Mouse (Mus musculus): ENCODE data around the gene Rabepk. TPM values are rescaled to one million over a fixed set of nuclear protein-coding genes. Genes with fewer than 3 reads are reported as not detected.

Gene Rabepk
- polyA plus RNA-seq, 1 experiment = 59.9 TPM

DNA sequence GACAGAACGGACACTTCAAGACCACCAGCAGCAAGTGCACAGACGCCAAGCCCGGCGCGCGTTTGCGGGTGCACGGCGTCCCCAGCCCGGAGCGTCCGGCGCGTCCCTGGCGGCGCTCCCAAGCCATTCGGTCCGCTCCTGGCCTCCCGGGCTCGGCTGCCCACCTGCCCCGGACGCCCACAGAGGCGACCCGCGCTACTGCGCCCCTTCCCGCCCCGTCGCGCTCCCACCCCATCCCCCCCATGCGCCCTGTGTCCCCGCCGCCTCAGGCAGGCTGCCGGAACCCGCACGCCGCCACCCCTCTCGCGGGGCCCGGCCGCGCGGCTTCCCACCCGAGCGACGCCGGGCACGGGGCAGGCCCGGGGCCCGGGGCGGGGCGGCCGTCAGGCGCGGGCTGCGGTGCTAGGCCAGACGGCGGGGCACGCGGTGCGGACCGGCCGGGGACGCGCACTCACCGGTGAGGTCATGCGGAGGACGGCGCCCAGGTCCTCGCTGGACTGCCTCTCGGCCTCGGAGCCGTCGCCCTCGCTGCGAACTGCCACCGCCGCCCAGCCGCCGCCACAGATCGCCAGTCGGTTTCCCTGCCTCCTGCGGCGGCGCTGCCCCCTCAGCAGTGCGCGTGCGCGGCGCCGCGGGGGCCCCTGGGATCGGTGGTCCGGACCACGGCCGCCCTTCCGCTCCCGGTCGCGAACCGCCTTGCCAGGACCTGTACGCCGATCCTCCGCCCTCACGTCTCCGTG, 45.7 kb downstream of the Rabepk start:
- Histone ChIP-seq H3K79me3 (ENCODE audit: low read depth) (peaks cover 45% of the 10 kb centered on the region), H3ac (ENCODE audit: control insufficient read depth, insufficient read length, low read depth) (peak overlapping the region; percentile 92), H3K4me3 (ENCODE audit: insufficient read depth, poor library complexity, severe bottlenecking) (peak overlapping the region; percentile 90), H3K36me3 (ENCODE audit: control insufficient read depth, insufficient read depth) (peaks cover 4% of the 10 kb centered on the region), H3K27me3 (ENCODE audit: control insufficient read depth, insufficient read depth, insufficient read length) (no peaks in the 10 kb centered on the region), H3K79me2 (ENCODE audit: control insufficient read depth, insufficient read depth) (peaks cover 53% of the 10 kb centered on the region)
- no peak for TF ChIP-seq CEBPB (IDR thresholded peaks at IDR 0.05; ENCODE audit: low read depth)
- peak; percentile 36 for TF ChIP-seq CTCF (IDR thresholded peaks at IDR 0.05; ENCODE audit: control insufficient read depth, insufficient read depth, insufficient read length)
- TF ChIP-seq FOSL1 (IDR thresholded peaks at IDR 0.05; ENCODE audit: insufficient read depth, low read length, poor library complexity, severe bottlenecking) = no peak
- no peak for TF ChIP-seq MYOG (IDR thresholded peaks at IDR 0.05; ENCODE audit: control insufficient read depth, extremely low read depth, insufficient read length)
- no peak for TF ChIP-seq USF1 (IDR thresholded peaks at IDR 0.05; ENCODE audit: low read depth)
- no peak for TF ChIP-seq MAX (IDR thresholded peaks at IDR 0.05)

DNA sequence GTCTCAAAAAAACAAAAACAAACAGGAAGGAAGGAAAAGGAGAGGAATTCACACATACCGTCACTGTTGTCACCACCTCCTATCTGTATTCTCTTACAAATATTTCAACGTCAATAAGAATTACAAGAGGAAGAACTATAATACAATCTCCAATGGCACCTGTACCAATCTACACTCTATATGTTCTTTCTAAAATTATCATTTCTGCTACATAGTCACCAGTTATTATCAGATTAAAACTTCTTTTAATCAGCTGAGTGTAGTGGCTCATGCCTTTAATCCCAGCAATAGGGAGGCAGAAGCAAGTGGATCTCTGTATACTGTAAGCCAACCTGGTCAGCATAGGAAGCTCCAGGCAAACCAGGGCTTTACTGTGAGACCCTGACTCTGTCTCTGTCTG, 49.5 kb downstream of the Rabepk start:
- TF ChIP-seq CTCF (IDR thresholded peaks at IDR 0.05; ENCODE audit: control insufficient read depth, insufficient read depth, insufficient read length) (no peak), USF1 (IDR thresholded peaks at IDR 0.05; ENCODE audit: low read depth) (no peak), MAX (IDR thresholded peaks at IDR 0.05) (no peak), CEBPB (IDR thresholded peaks at IDR 0.05; ENCODE audit: low read depth) (no peak), MYOG (IDR thresholded peaks at IDR 0.05; ENCODE audit: control insufficient read depth, extremely low read depth, insufficient read length) (no peak), MYOD1 (IDR thresholded peaks at IDR 0.05; ENCODE audit: control insufficient read depth, insufficient read length, low read depth) (no peak), FOSL1 (IDR thresholded peaks at IDR 0.05; ENCODE audit: insufficient read depth, low read length, poor library complexity, severe bottlenecking) (no peak)
- Histone ChIP-seq H3K27me3 (ENCODE audit: control insufficient read depth, insufficient read depth, insufficient read length) (no peaks in the 10 kb centered on the region), H3K4me3 (ENCODE audit: insufficient read depth, poor library complexity, severe bottlenecking) (no peak overlapping the region), H3K36me3 (ENCODE audit: control insufficient read depth, insufficient read depth) (peaks cover 14% of the 10 kb centered on the region), H3ac (ENCODE audit: control insufficient read depth, insufficient read length, low read depth) (no peak overlapping the region), H3K79me2 (ENCODE audit: control insufficient read depth, insufficient read depth) (peaks cover 90% of the 10 kb centered on the region), H3K79me3 (ENCODE audit: low read depth) (peaks cover 78% of the 10 kb centered on the region)

- H3ac ChIP-seq (ENCODE audit: control insufficient read depth, insufficient read length, low read depth) = no peak overlapping the region
- TF ChIP-seq MYOG (IDR thresholded peaks at IDR 0.05; ENCODE audit: control insufficient read depth, extremely low read depth, insufficient read length) (no peak), CEBPB (IDR thresholded peaks at IDR 0.05; ENCODE audit: low read depth) (no peak), USF1 (IDR thresholded peaks at IDR 0.05; ENCODE audit: low read depth) (no peak), FOSL1 (IDR thresholded peaks at IDR 0.05; ENCODE audit: insufficient read depth, low read length, poor library complexity, severe bottlenecking) (no peak), MAX (IDR thresholded peaks at IDR 0.05) (no peak), MYOD1 (IDR thresholded peaks at IDR 0.05; ENCODE audit: control insufficient read depth, insufficient read length, low read depth) (no peak), CTCF (IDR thresholded peaks at IDR 0.05; ENCODE audit: control insufficient read depth, insufficient read depth, insufficient read length) (no peak)
- H3K36me3 ChIP-seq (ENCODE audit: control insufficient read depth, insufficient read depth) = peaks cover 14% of the 10 kb centered on the region
- no peak overlapping the region for H3K4me3 ChIP-seq (ENCODE audit: insufficient read depth, poor library complexity, severe bottlenecking)
- H3K79me2 ChIP-seq (ENCODE audit: control insufficient read depth, insufficient read depth) = peaks cover 100% of the 10 kb centered on the region
- peaks cover 90% of the 10 kb centered on the region for H3K79me3 ChIP-seq (ENCODE audit: low read depth)
- no peaks in the 10 kb centered on the region for H3K27me3 ChIP-seq (ENCODE audit: control insufficient read depth, insufficient read depth, insufficient read length)
Observed at GRCm38 (mm10) chr2:34748479-34748878, 51.2 kb downstream of the Rabepk start.

- Histone ChIP-seq H3ac (ENCODE audit: control insufficient read depth, insufficient read length, low read depth) (no peak overlapping the region), H3K4me3 (ENCODE audit: insufficient read depth, poor library complexity, severe bottlenecking) (no peak overlapping the region), H3K79me2 (ENCODE audit: control insufficient read depth, insufficient read depth) (peaks cover 100% of the 10 kb centered on the region), H3K79me3 (ENCODE audit: low read depth) (peaks cover 78% of the 10 kb centered on the region), H3K36me3 (ENCODE audit: control insufficient read depth, insufficient read depth) (peaks cover 28% of the 10 kb centered on the region), H3K27me3 (ENCODE audit: control insufficient read depth, insufficient read depth, insufficient read length) (no peaks in the 10 kb centered on the region)
- TF ChIP-seq MYOG (IDR thresholded peaks at IDR 0.05; ENCODE audit: control insufficient read depth, extremely low read depth, insufficient read length) (no peak), CEBPB (IDR thresholded peaks at IDR 0.05; ENCODE audit: low read depth) (no peak), USF1 (IDR thresholded peaks at IDR 0.05; ENCODE audit: low read depth) (no peak)
Observed at GRCm38 (mm10) chr2:34745673-34746072, 54.0 kb downstream of the Rabepk start.

- no peak overlapping the region for H3ac ChIP-seq (ENCODE audit: control insufficient read depth, insufficient read length, low read depth)
- no peaks in the 10 kb centered on the region for H3K27me3 ChIP-seq (ENCODE audit: control insufficient read depth, insufficient read depth, insufficient read length)
- H3K36me3 ChIP-seq (ENCODE audit: control insufficient read depth, insufficient read depth) = peaks cover 24% of the 10 kb centered on the region
- H3K4me3 ChIP-seq (ENCODE audit: insufficient read depth, poor library complexity, severe bottlenecking) = no peak overlapping the region
- H3K79me2 ChIP-seq (ENCODE audit: control insufficient read depth, insufficient read depth) = peaks cover 100% of the 10 kb centered on the region
- H3K79me3 ChIP-seq (ENCODE audit: low read depth) = peaks cover 78% of the 10 kb centered on the region
- TF ChIP-seq FOSL1 (IDR thresholded peaks at IDR 0.05; ENCODE audit: insufficient read depth, low read length, poor library complexity, severe bottlenecking) (no peak), MYOD1 (IDR thresholded peaks at IDR 0.05; ENCODE audit: control insufficient read depth, insufficient read length, low read depth) (no peak), USF1 (IDR thresholded peaks at IDR 0.05; ENCODE audit: low read depth) (no peak), MYOG (IDR thresholded peaks at IDR 0.05; ENCODE audit: control insufficient read depth, extremely low read depth, insufficient read length) (no peak), CTCF (IDR thresholded peaks at IDR 0.05; ENCODE audit: control insufficient read depth, insufficient read depth, insufficient read length) (no peak), CEBPB (IDR thresholded peaks at IDR 0.05; ENCODE audit: low read depth) (no peak), MAX (IDR thresholded peaks at IDR 0.05) (no peak)
Observed at GRCm38 (mm10) chr2:34744476-34744875, 55.2 kb downstream of the Rabepk start.

- Histone ChIP-seq H3K79me3 (ENCODE audit: low read depth) (peaks cover 80% of the 10 kb centered on the region), H3K79me2 (ENCODE audit: control insufficient read depth, insufficient read depth) (peaks cover 100% of the 10 kb centered on the region), H3ac (ENCODE audit: control insufficient read depth, insufficient read length, low read depth) (no peak overlapping the region), H3K27me3 (ENCODE audit: control insufficient read depth, insufficient read depth, insufficient read length) (no peaks in the 10 kb centered on the region), H3K4me3 (ENCODE audit: insufficient read depth, poor library complexity, severe bottlenecking) (no peak overlapping the region), H3K36me3 (ENCODE audit: control insufficient read depth, insufficient read depth) (peaks cover 24% of the 10 kb centered on the region)
- TF ChIP-seq MYOG (IDR thresholded peaks at IDR 0.05; ENCODE audit: control insufficient read depth, extremely low read depth, insufficient read length) = no peak
- no peak for TF ChIP-seq CEBPB (IDR thresholded peaks at IDR 0.05; ENCODE audit: low read depth)
- no peak for TF ChIP-seq USF1 (IDR thresholded peaks at IDR 0.05; ENCODE audit: low read depth)
- TF ChIP-seq MAX (IDR thresholded peaks at IDR 0.05) = no peak
- no peak for TF ChIP-seq MYOD1 (IDR thresholded peaks at IDR 0.05; ENCODE audit: control insufficient read depth, insufficient read length, low read depth)
- no peak for TF ChIP-seq FOSL1 (IDR thresholded peaks at IDR 0.05; ENCODE audit: insufficient read depth, low read length, poor library complexity, severe bottlenecking)
- no peak for TF ChIP-seq CTCF (IDR thresholded peaks at IDR 0.05; ENCODE audit: control insufficient read depth, insufficient read depth, insufficient read length)
Observed at GRCm38 (mm10) chr2:34742675-34743074, 57.0 kb downstream of the Rabepk start.

All from C2C12 (cell line).